Mouse (Mus musculus) heart, embryonic 10.5 days (tissue): Measurements from ENCODE around the gene Ntrk3. TPM values are rescaled to one million over a fixed set of nuclear protein-coding genes. Genes with fewer than 3 reads are reported as not detected.

Experiments
- DNase-seq: peaks from one replicate; pipeline ENCODE4 v3.0.0-alpha.2; 2017; ENCODE audit warnings: low spot score
- H3K27ac ChIP-seq: fragments of 300-500 bp; sonication (generic); 2 replicates; pipeline ENCODE4 v1.5.1; 2016; ENCODE audit warnings: mild to moderate bottlenecking
- H3K27me3 ChIP-seq: fragments of 300-500 bp; sonication (generic); 2 replicates; pipeline ENCODE4 v1.6.1; 2016; ENCODE audit warnings: mild to moderate bottlenecking; ENCODE audit not compliant: poor library complexity, insufficient read depth, severe bottlenecking
- H3K36me3 ChIP-seq: fragments of 300-500 bp; sonication (generic); 2 replicates; pipeline ENCODE4 v1.6.1; 2016; ENCODE audit warnings: mild to moderate bottlenecking, moderate library complexity
- H3K4me1 ChIP-seq: fragments of 300-500 bp; sonication (generic); 2 replicates; pipeline ENCODE4 v1.6.1; 2016; ENCODE audit warnings: mild to moderate bottlenecking
- H3K4me3 ChIP-seq: fragments of 300-500 bp; sonication (generic); 2 replicates; pipeline ENCODE4 v1.5.1; 2016; ENCODE audit warnings: mild to moderate bottlenecking, moderate library complexity
- H3K9me3 ChIP-seq: fragments of 300-500 bp; sonication (generic); 2 replicates; pipeline ENCODE4 v1.6.1; 2016; ENCODE audit warnings: mild to moderate bottlenecking, moderate library complexity
- WGBS: fragments of 180-500 bp; shearing (Covaris S2); methylation state at CpG from one replicate; pipeline ENCODE4 v1.1.7; 2016; 5-methylcytosine and 5-hydroxymethylcytosine counted together
- polyA plus RNA-seq: library from polyadenylated mRNA; unstranded; fragments of >200 nt; fragmentation: Nextera tagmentation; extraction: Ambion mirVana; gene quantifications from 2 replicates; pipeline ENCODE4 v1.2.1, GENCODE M21; 2016

Gene Ntrk3
- polyA plus RNA-seq, 1 experiment from 2014 or later, result 1.4 TPM

GRCm38 (mm10) chr7:78179996-78180665, 557.7 kb downstream of the Ntrk3 start:
- 71% methylated on average over 4 of the region's 4 CpGs for WGBS
- Histone ChIP-seq H3K4me1 (no peaks in the 10 kb centered on the region), H3K36me3 (no peaks in the 10 kb centered on the region), H3K27ac (no peak overlapping the region), H3K4me3 (no peak overlapping the region), H3K27me3 (no peaks in the 10 kb centered on the region), H3K9me3 (no peaks in the 10 kb centered on the region)
- no peak for DNase-seq

DNA sequence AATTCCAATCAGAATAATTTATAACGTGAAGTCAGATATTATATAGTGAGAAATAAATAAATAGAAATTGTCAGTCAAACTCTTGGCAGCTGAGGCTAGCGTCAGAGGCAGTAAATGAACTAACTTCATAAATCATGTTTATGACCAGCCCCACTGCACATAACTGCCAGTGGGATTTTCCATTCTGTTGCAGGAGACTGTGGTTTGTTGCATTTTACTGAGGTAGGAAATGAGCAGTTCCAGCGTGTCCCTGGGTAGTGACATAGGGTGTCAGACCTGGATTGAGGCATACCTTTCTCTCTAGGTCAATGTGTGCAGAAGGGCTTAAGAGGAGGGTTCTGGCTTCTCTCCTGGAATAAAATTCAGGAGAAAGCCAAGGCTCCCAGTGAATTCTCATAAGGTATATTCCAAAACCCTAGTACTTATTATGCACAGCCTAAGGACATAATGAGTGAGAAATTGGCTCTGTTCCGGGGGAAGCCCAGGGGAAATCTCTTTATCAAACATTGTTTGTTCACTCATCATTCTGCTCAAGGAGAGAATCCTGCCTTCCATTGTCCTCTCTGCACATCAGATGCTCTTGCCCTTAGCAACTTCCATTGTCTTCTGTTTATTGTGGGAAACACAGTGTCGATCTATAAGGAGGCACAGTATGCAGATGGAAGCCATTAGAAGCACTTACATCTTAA, 565.4 kb downstream of the Ntrk3 start:
- H3K27me3 ChIP-seq, result no peaks in the 10 kb centered on the region
- H3K27ac ChIP-seq, result no peak overlapping the region
- no peak overlapping the region for H3K4me3 ChIP-seq
- WGBS, result 81% methylated on average over 5 of the region's 5 CpGs
- H3K4me1 ChIP-seq, result no peaks in the 10 kb centered on the region
- DNase-seq, result no peak
- H3K36me3 ChIP-seq, result no peaks in the 10 kb centered on the region
- no peaks in the 10 kb centered on the region for H3K9me3 ChIP-seq

DNA sequence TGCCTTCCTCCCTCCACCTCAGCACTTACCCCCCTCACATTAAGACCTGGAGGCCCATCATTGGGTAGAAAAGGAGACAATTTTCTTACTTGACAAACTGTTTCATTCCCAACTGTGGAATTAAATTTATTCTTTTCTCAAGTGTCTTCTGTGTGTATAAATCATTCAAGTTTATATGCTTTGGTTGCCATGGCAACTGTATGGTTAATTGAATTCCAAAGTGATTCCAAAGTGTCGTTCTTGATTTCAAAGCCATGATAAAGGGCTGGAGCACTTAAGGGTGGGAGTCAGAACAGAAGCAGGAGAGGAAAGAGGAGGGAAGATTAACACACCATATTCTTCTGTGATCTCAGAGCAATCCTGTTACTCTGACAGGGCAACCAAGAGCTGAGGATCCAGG, 572.3 kb downstream of the Ntrk3 start:
- WGBS, result 50% methylated on average over 1 of the region's 1 CpGs
- Histone ChIP-seq H3K36me3 (no peaks in the 10 kb centered on the region), H3K9me3 (no peaks in the 10 kb centered on the region), H3K27ac (no peak overlapping the region), H3K4me3 (no peak overlapping the region), H3K27me3 (no peaks in the 10 kb centered on the region), H3K4me1 (no peaks in the 10 kb centered on the region)
- no peak for DNase-seq

DNA sequence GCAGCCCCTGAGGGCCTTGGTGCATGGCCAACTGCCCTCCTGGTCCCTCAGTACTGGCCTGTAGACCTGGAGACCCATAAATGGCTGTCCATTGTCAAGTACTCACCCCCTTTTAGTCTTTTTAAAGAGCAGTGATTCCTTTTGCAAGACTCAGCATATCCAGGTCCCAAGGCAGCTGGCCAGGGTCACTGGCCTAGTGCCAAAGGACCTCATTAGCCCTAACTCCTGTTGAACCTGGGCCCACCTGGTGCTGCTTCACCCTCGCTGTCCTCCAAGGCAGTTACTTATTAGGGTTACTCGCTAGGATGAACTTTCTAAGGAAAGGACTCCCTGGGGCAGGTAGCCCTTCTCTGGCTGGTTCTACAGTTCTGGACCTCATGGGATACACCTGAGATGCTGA, 579.9 kb downstream of the Ntrk3 start:
- Histone ChIP-seq H3K9me3 (no peaks in the 10 kb centered on the region), H3K4me1 (no peaks in the 10 kb centered on the region), H3K27me3 (no peaks in the 10 kb centered on the region), H3K27ac (no peak overlapping the region), H3K36me3 (no peaks in the 10 kb centered on the region), H3K4me3 (no peak overlapping the region)
- DNase-seq, result no peak
- WGBS, result 75% methylated on average over 2 of the region's 2 CpGs

GRCm38 (mm10) chr7:78145251-78145650, 592.6 kb downstream of the Ntrk3 start:
- whole genome bisulfite sequencing, result 62% methylated on average over 4 of the region's 4 CpGs
- H3K27me3 ChIP-seq, result no peaks in the 10 kb centered on the region
- no peaks in the 10 kb centered on the region for H3K9me3 ChIP-seq
- no peak for DNase-seq
- no peak overlapping the region for H3K27ac ChIP-seq
- no peaks in the 10 kb centered on the region for H3K36me3 ChIP-seq
- H3K4me3 ChIP-seq, result no peak overlapping the region
- H3K4me1 ChIP-seq, result no peaks in the 10 kb centered on the region

DNA sequence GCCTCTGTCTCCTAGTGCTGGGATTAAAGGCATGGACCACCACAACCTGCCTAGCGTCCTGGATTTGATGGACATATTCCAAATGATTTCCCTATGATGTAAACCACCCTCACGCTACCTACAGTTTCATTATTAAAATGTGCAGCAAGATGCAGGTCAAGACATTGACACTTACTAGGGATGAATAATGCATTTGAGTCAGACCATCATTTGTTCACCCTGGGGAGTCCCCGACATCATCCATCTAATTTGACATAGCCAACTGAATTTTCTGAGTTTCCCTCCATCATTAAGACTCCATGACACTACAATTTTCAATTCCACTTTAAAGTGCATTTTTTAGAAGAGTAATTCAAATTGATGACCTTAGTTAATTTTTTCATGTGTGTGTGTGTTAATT, 593.0 kb downstream of the Ntrk3 start:
- Histone ChIP-seq H3K4me3 (no peak overlapping the region), H3K9me3 (no peaks in the 10 kb centered on the region), H3K27me3 (no peaks in the 10 kb centered on the region), H3K4me1 (no peaks in the 10 kb centered on the region), H3K36me3 (no peaks in the 10 kb centered on the region), H3K27ac (no peak overlapping the region)
- no peak for DNase-seq
- 79% methylated on average over 3 of the region's 3 CpGs for WGBS

GRCm38 (mm10) chr7:78129966-78130365, 607.8 kb downstream of the Ntrk3 start:
- no peak for DNase-seq
- H3K9me3 ChIP-seq, result no peaks in the 10 kb centered on the region
- no peak overlapping the region for H3K4me3 ChIP-seq
- H3K4me1 ChIP-seq, result no peaks in the 10 kb centered on the region
- WGBS, result 70% methylated on average over 1 of the region's 1 CpGs
- H3K27me3 ChIP-seq, result no peaks in the 10 kb centered on the region
- no peak overlapping the region for H3K27ac ChIP-seq
- H3K36me3 ChIP-seq, result no peaks in the 10 kb centered on the region

Other genes with a start within 250 kb of the Ntrk3 start
- gene Mrps11, start 45.1 kb upstream of the Ntrk3 start, polyA plus RNA-seq, result 67.2 and 78.9 TPM in 2 replicates
- 80.4 and 82.8 TPM in 2 replicates for gene Mrpl46, start 45.5 kb upstream of the Ntrk3 start, polyA plus RNA-seq
- gene Det1, start 109.3 kb upstream of the Ntrk3 start, polyA plus RNA-seq, result 13.3 and 16.7 TPM in 2 replicates
- 51.0 and 57.4 TPM in 2 replicates for gene Aen, start 157.8 kb upstream of the Ntrk3 start, polyA plus RNA-seq
- 0.67 and 0.68 TPM in 2 replicates for gene Isg20, start 175.4 kb upstream of the Ntrk3 start, polyA plus RNA-seq